8 mouse cellular contexts compared by ENCODE assay signal in genomic region chr5:115529742-115530446, GRCm38 (mm10). TPM values are rescaled to one million over a fixed set of nuclear protein-coding genes. Genes with fewer than 3 reads are reported as not detected.
DNase-seq lines count a peak whose midpoint lies in the region; ATAC-seq and TF ChIP-seq lines count a peak whose summit lies in the region.

No protein-coding gene starts in this region.

- peak overlapping the region; percentile 62 for H3K27ac ChIP-seq in liver, adult 2 months (replicated peaks; ENCODE audit: insufficient read depth, low read depth, low read length)
- peak overlapping the region; percentile 82 for H3K27ac ChIP-seq in embryonic facial prominence, embryonic 15.5 days (replicated peaks)
- peak overlapping the region; percentile 76 for H3K27ac ChIP-seq in intestine, embryonic 15.5 days

- no peak for ATAC-seq in embryonic facial prominence, embryonic 15.5 days (ENCODE audit: insufficient number of reproducible peaks, low FRiP score, low TSS enrichment, low read depth)
- ATAC-seq in intestine, embryonic 15.5 days, result no peak
- peak; percentile 33 for ATAC-seq in monocyte, adult 5-6 weeks (replicated peaks; ENCODE audit: insufficient number of reproducible peaks, low FRiP score, low TSS enrichment, poor library complexity, severe bottlenecking)
- ATAC-seq in activated CD4-positive, CD25-positive, alpha-beta regulatory T cell, adult 4 months, result no peak

- peak overlapping the region; percentile 6; the same call in 1 of the 2 replicates for H3K9ac ChIP-seq in liver, adult 2 months (ENCODE audit: low read depth, low read length)
- H3K9ac ChIP-seq in embryonic facial prominence, embryonic 15.5 days, result no peak overlapping the region
- H3K9ac ChIP-seq in intestine, embryonic 15.5 days, result no peak overlapping the region

- H3K4me3 ChIP-seq in liver, adult 2 months (ENCODE audit: insufficient read depth, low read depth, low read length), result no peak overlapping the region
- no peak overlapping the region for H3K4me3 ChIP-seq in embryonic facial prominence, embryonic 15.5 days (replicated peaks)
- no peak overlapping the region for H3K4me3 ChIP-seq in intestine, embryonic 15.5 days (replicated peaks)

- DNase-seq in liver, adult 2 months (ENCODE audit: extremely low read depth, low read depth, low spot score), result no peak
- no peak for DNase-seq in liver
- no peak for DNase-seq in retina, embryonic 14.5 days (ENCODE audit: low spot score)
- no peak for DNase-seq in urinary bladder, postnatal 14 days (ENCODE audit: low spot score)

- peaks cover 46% of the 10 kb centered on the region; the same call in 1 of the 2 replicates for H3K79me2 ChIP-seq in liver, adult 2 months (ENCODE audit: control insufficient read depth, insufficient read depth, low read length)

- H3K4me2 ChIP-seq in embryonic facial prominence, embryonic 15.5 days (replicated peaks), result no peak overlapping the region; the same call in 1 of the 2 replicates
- peak overlapping the region; percentile 24; the same call in 1 of the 2 replicates for H3K4me2 ChIP-seq in intestine, embryonic 15.5 days (replicated peaks)

- peaks cover 40% of the 10 kb centered on the region for H3K4me1 ChIP-seq in liver, adult 2 months (ENCODE audit: control insufficient read depth, insufficient read depth, low read length)
- H3K4me1 ChIP-seq in embryonic facial prominence, embryonic 15.5 days, result peaks cover 85% of the 10 kb centered on the region
- H3K4me1 ChIP-seq in intestine, embryonic 15.5 days (replicated peaks), result peaks cover 76% of the 10 kb centered on the region

- no peaks in the 10 kb centered on the region for H3K36me3 ChIP-seq in liver, adult 2 months (ENCODE audit: control insufficient read depth, insufficient read depth, low read length)
- H3K36me3 ChIP-seq in embryonic facial prominence, embryonic 15.5 days, result no peaks in the 10 kb centered on the region
- H3K36me3 ChIP-seq in intestine, embryonic 15.5 days, result no peaks in the 10 kb centered on the region

- H3K27me3 ChIP-seq in liver, adult 2 months (ENCODE audit: control insufficient read depth, insufficient read depth, low read length), result no peaks in the 10 kb centered on the region
- no peaks in the 10 kb centered on the region for H3K27me3 ChIP-seq in embryonic facial prominence, embryonic 15.5 days
- H3K27me3 ChIP-seq in intestine, embryonic 15.5 days (replicated peaks), result no peaks in the 10 kb centered on the region

- no peaks in the 10 kb centered on the region for H3K9me3 ChIP-seq in embryonic facial prominence, embryonic 15.5 days (replicated peaks)
- H3K9me3 ChIP-seq in intestine, embryonic 15.5 days, result no peaks in the 10 kb centered on the region

- TF ChIP-seq CTCF in liver, adult 2 months (IDR thresholded peaks at IDR 0.05; ENCODE audit: low read depth, low read length), result no peak

- no peak for TF ChIP-seq POLR2A in liver, adult 2 months (IDR thresholded peaks at IDR 0.05; ENCODE audit: extremely low read depth, insufficient read depth, low read length)

- 64% methylated on average over 7 of the region's 7 CpGs for WGBS in liver, adult 2 months
- whole genome bisulfite sequencing in embryonic facial prominence, embryonic 15.5 days, result 51% methylated on average over 7 of the region's 7 CpGs
- 46% methylated on average over 7 of the region's 7 CpGs for WGBS in intestine, embryonic 15.5 days

RNA-seq across cellular contexts. Expression of gene Pxn, which starts 23.4 kb away (rescaled TPM):
- total RNA-seq in liver, adult 2 months (2014; rRNA removed), result 10.5 and 15.2 TPM in 2 replicates
- polyA plus RNA-seq in liver, adult 2 months (2012; rRNA removed), result 33.6 and 40.2 TPM in 2 replicates
- polyA plus RNA-seq in embryonic facial prominence, embryonic 15.5 days (2015; fragmentation: Nextera tagmentation; extraction: Ambion mirVana), result 51.5 and 52.8 TPM in 2 replicates
- 56.9 and 58.2 TPM in 2 replicates for polyA plus RNA-seq in intestine, embryonic 15.5 days (2015; fragmentation: Nextera tagmentation; extraction: Ambion mirVana)
- total RNA-seq in monocyte, adult 5-6 weeks (2017), result 85.9 to 113 TPM (median 106 TPM) in 3 replicates
- 10 to 100 TPM; 14.5 to 21.0 TPM for polyA plus RNA-seq in activated CD4-positive, CD25-positive, alpha-beta regulatory T cell, adult 4 months (2017; shearing (Covaris generic))

RNA-seq across cellular contexts. Expression of gene Rplp0, which starts 29.4 kb away (rescaled TPM):
- total RNA-seq in liver, adult 2 months (2014; rRNA removed), result 709 and 835 TPM in 2 replicates
- polyA plus RNA-seq in liver, adult 2 months (2012; rRNA removed), result 607 and 623 TPM in 2 replicates
- 1,780 and 1,815 TPM in 2 replicates for polyA plus RNA-seq in embryonic facial prominence, embryonic 15.5 days (2015; fragmentation: Nextera tagmentation; extraction: Ambion mirVana)
- 1,607 and 1,644 TPM in 2 replicates for polyA plus RNA-seq in intestine, embryonic 15.5 days (2015; fragmentation: Nextera tagmentation; extraction: Ambion mirVana)
- 991 to 1,396 TPM (median 1,306 TPM) in 3 replicates for total RNA-seq in monocyte, adult 5-6 weeks (2017)
- 1,000 to 10,000 TPM; 4,414 to 4,537 TPM for polyA plus RNA-seq in activated CD4-positive, CD25-positive, alpha-beta regulatory T cell, adult 4 months (2017; shearing (Covaris generic))

RNA-seq across cellular contexts. Expression of gene Gcn1l1, which starts 35.2 kb away (rescaled TPM):
- total RNA-seq in liver, adult 2 months (2014; rRNA removed), result 14.8 and 18.3 TPM in 2 replicates
- 23.2 and 28.8 TPM in 2 replicates for polyA plus RNA-seq in liver, adult 2 months (2012; rRNA removed)
- polyA plus RNA-seq in embryonic facial prominence, embryonic 15.5 days (2015; fragmentation: Nextera tagmentation; extraction: Ambion mirVana), result 36.2 and 36.4 TPM in 2 replicates
- 31.8 and 34.7 TPM in 2 replicates for polyA plus RNA-seq in intestine, embryonic 15.5 days (2015; fragmentation: Nextera tagmentation; extraction: Ambion mirVana)
- 16.9 to 37.5 TPM (median 22.8 TPM) in 3 replicates for total RNA-seq in monocyte, adult 5-6 weeks (2017)
- 10 to 100 TPM; 22.2 to 30.6 TPM for polyA plus RNA-seq in activated CD4-positive, CD25-positive, alpha-beta regulatory T cell, adult 4 months (2017; shearing (Covaris generic))

RNA-seq across cellular contexts. Expression of gene Sirt4, which starts 45.4 kb away (rescaled TPM):
- total RNA-seq in liver, adult 2 months (2014; rRNA removed), result 11.5 and 15.0 TPM in 2 replicates
- 26.1 and 26.6 TPM in 2 replicates for polyA plus RNA-seq in liver, adult 2 months (2012; rRNA removed)
- 29.2 and 32.8 TPM in 2 replicates for polyA plus RNA-seq in embryonic facial prominence, embryonic 15.5 days (2015; fragmentation: Nextera tagmentation; extraction: Ambion mirVana)
- polyA plus RNA-seq in intestine, embryonic 15.5 days (2015; fragmentation: Nextera tagmentation; extraction: Ambion mirVana), result 18.6 and 19.8 TPM in 2 replicates
- 5.2 to 10.7 TPM (median 7.8 TPM) in 3 replicates for total RNA-seq in monocyte, adult 5-6 weeks (2017)
- polyA plus RNA-seq in activated CD4-positive, CD25-positive, alpha-beta regulatory T cell, adult 4 months (2017; shearing (Covaris generic)), result 10 to 100 TPM; 10.4 to 14.9 TPM
